Mouse (Mus musculus) adrenal gland, postnatal 14 days (tissue): Measurements from ENCODE around the gene Pkd2. TPM values are rescaled to one million over a fixed set of nuclear protein-coding genes. Genes with fewer than 3 reads are reported as not detected.
"Not testable (repeated sequence)": the region's sequence is repeated elsewhere in the genome, so short reads cannot be mapped to it uniquely, and the experiment has no call there.

Experiments used
- DNase-seq: peaks from one replicate; pipeline ENCODE4 v3.0.0; 2021; ENCODE audit warnings: mixed read lengths
- long read RNA-seq, 2 experiments: library from polyadenylated mRNA; stranded (forward); transcript quantifications; one replicate each; pipeline ENCODE4 v2.0.0; 2021
- total RNA-seq: library from RNA; stranded (reverse); gene quantifications from 2 replicates; pipeline ENCODE4 v1.2.3, GENCODE M21; 2021

The Pkd2 gene
- 35.7 and 37.6 TPM in 2 replicates for total RNA-seq
- long read RNA-seq, experiment 1, full-length matches to known transcripts = 17 of 23 reads
- long read RNA-seq, experiment 1, partial matches to known transcripts = 4 of 23 reads
- long read RNA-seq, experiment 1, other reads (novel, unspliced or antisense) = 2 of 23 reads
- long read RNA-seq, experiment 2, full-length matches to known transcripts = 14 of 23 reads
- long read RNA-seq, experiment 2, partial matches to known transcripts = 2 of 23 reads
- long read RNA-seq, experiment 2, other reads (novel, unspliced or antisense) = 7 of 23 reads

DNA sequence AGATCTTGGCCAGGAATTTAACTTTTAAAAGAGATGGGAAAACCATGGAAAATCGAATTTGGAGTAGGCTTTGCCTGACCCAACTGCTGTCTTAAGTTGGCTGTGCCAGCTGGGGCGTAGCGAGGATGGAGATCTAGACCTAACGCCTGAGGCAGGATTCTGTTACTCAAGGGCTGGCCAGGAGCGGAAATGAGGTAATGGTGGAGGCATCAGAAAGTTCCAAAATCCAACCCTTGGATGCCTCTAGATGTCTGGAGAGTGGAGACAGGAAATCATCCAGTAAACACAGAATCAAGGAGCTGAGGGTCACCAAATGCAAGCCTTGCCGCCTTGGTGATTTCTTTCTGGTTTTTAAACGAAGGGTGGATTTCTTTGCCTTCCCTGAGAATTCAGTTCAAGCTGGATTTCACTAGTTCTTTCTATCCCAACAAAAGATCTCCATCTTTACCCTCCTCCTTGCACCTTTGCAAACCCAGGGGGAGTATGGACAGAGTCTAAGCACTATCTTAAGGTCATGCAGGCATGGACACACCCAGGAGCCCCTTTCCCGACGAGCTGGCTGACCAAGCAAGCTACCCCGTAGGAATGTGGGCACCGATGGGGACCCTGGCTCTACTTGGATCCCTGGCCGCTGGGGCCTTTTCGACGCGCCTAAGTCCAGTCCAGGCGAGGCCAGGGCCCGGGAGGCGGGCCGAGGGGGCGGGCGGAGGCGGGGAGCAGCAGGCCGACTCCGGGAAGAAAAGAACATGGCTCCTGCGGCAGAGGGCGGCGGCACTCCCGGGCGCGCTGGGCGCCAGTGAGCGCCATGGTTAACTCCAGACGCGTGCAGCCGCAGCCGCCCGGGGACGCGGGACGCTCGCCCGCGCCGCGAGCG lies at the start of gene Pkd2:
TSS of gene Pkd2 (plus strand) at position 619 of the 874 bp plus-strand sequence.
- peak; percentile 92 for DNase-seq

DNA sequence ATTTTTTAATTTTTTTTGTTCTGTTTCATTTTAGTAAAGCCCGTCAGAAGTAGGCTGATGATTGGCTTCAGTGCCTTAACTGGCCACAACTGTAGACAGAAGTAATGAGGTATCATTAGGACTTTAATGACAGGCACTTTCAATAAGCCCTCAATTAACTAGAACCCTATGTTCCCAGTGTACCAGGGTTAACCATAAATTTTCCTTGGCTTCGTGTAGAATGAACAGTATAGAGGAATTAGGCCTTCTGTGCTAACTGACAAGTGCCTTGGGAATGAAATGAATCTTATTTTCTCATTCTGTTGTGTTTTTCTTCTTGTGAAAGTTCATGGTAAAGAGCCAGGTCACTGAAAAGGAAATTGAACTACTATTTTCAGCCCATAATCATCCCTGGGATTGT lies 43.3 kb upstream of the Pkd2 start:
- DNase-seq = no peak

GRCm38 (mm10) chr5:104417028-104417427 lies 42.2 kb upstream of the Pkd2 start:
- DNase-seq = no peak

DNA sequence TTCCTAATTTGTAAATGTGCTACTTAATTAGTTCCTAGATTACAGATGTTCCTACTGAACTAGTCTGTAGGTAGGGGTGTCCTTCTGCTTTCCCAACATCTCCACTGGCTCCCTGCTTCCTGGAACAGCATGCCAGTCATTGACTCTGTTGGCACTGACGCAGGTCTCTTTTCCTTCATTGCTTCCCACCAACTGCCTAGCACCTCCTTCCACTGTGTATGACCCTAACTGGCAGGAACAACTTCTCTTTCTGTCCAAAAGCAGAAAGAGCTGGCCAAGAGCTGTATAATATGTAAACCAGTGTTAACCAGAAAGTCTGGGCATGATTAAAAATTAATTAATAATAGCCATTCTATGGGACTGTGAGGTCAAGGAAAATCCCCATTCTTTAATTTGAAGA lies 41.5 kb upstream of the Pkd2 start:
- no peak for DNase-seq

- DNase-seq = no peak
These were observed 37.2 kb upstream of the Pkd2 start for GRCm38 (mm10) chr5:104422039-104422438.

DNA sequence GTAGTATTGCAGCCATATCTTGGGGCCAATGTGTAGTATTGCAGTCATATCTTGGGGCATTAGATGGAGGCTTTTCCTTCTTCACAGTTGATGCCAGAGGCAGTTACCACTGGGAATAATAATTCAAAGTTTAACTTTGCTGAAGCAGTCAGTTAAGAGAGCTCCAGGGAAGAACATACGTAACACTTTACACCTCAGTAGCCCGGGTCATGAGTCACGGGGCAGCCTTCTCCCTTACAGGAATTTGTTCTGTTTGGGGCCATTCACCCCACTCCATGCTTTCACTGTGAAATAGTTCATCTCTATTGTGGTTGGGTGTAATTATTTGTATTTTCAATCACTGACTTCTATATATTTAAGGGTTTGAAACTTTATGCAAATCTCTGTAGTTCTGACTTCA lies 35.4 kb upstream of the Pkd2 start:
- no peak for DNase-seq

DNA sequence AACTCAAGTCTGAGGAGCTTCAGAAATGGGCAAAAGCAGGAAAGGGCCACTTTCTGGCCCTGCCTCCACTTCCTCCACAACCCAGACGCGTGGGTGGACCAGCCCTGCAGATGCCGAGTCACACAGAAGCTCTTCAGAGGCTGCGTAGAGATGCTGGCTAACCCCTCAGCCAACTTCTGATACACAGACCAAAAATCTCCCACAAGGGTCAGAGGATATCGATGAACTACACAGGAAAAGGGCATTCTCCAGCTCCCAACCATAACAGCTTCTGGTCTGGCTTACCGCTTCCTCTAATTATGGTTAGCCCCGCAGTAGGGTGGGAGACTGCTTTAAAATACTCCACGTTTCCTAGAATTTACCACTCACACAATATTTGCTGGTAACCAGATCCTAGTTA lies 33.3 kb upstream of the Pkd2 start:
- no peak for DNase-seq

DNA sequence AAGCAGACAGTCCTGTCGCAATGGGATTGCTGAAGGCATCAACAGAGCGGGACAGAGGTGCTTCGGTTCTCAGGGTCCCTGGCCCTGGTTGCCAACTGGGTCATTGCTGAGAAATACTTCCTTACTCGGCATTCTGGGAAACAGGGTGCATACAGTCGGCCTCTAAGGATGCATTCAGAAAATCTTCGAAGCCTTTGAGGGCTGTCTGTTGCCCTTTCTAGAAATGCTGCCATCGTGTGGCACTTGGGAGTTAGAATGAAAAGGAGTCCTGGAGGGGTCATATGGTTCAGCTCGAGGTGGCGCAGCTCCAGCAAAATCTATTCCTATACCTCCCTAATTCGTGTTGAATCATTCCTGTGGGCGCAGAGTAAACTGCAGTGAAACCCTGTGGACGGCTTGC lies 26.4 kb upstream of the Pkd2 start:
- DNase-seq = peak; percentile 55

DNA sequence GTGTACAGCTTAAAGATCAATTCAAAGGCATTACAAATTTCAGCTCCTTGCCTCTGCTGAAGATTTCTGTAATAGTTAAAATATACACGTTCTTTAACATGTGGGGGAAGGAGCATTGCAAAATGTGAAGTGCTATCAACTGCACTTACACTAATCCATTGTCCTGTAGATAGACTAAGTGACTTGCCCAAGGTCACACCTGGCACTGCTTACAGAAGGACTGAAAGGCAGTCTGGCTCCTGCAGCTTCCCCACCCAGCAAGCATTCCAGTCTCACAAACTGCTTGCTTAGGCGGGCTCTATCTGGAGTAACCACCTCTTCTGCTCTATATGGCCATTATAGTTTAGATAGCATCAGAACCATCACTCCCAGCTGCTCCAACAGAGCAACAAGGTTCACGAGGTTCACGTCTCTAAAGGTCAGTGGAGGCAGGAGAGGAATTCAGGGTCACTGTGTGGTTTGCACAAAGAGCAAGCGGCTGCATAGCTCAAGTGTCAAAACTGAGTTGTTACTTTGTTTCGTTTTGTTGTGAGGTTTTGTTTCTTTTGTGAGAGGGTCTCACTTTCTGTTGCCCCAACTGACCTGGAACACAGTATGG lies 25.2 kb upstream of the Pkd2 start:
- peak; percentile 17 for DNase-seq

- no peak for DNase-seq
These were observed 24.4 kb upstream of the Pkd2 start, which contains the start of gene Spp1 for GRCm38 (mm10) chr5:104434835-104435301. Spp1 (plus strand) TSS chr5:104435118.

GRCm38 (mm10) chr5:104436406-104437076 lies 22.7 kb upstream of the Pkd2 start:
- peak; percentile 43 for DNase-seq

- no peak for DNase-seq
These were observed 16.9 kb upstream of the Pkd2 start for GRCm38 (mm10) chr5:104442396-104442795.

- no peak for DNase-seq
These were observed 16.4 kb upstream of the Pkd2 start for GRCm38 (mm10) chr5:104442850-104443249.

DNA sequence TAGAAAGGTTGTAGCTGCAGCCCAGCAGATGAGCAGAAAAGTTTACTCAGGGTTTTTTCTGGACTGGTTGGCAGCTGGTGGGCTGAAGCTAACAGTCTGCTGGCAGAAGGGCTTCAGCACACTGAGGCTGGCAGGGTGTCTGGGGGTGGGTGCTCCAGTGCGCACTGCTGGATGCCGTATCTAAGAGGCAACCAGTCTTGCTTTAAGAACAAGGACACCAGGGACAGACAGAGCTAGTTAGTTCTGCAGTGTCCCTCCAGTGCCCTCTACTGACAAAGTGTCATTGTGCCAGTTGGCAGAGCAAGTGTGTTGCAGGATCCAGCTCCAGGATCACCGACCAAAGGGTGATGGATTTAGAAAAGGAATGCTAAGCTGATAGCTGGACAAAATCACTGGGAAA lies 13.1 kb upstream of the Pkd2 start:
- DNase-seq = peak; percentile 82

GRCm38 (mm10) chr5:104448346-104448745 lies 10.9 kb upstream of the Pkd2 start:
- not testable (repeated sequence) for DNase-seq

DNA sequence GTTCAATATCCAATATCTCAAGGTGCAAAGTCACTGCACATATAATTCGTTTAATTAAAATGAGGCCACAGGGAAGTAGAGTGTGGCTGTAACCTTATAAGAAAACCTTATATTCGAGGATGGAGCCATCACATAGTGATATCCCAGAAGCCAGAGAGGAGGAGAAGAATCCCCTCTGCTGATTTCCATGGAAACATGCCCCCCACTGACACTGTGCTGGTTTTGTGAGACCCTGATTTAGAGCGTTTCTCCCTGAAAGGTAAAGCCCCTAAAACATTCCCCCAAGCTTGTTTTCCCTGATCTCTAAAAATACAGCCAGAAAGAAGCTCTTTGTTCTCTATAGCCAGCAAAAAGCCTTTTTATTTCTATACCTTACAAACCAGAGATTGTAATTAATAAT lies 9.8 kb upstream of the Pkd2 start:
- DNase-seq = no peak

GRCm38 (mm10) chr5:104453075-104453474 lies 6.2 kb upstream of the Pkd2 start:
- peak; percentile 48 for DNase-seq

GRCm38 (mm10) chr5:104454564-104454963 lies 4.7 kb upstream of the Pkd2 start:
- no peak for DNase-seq

DNA sequence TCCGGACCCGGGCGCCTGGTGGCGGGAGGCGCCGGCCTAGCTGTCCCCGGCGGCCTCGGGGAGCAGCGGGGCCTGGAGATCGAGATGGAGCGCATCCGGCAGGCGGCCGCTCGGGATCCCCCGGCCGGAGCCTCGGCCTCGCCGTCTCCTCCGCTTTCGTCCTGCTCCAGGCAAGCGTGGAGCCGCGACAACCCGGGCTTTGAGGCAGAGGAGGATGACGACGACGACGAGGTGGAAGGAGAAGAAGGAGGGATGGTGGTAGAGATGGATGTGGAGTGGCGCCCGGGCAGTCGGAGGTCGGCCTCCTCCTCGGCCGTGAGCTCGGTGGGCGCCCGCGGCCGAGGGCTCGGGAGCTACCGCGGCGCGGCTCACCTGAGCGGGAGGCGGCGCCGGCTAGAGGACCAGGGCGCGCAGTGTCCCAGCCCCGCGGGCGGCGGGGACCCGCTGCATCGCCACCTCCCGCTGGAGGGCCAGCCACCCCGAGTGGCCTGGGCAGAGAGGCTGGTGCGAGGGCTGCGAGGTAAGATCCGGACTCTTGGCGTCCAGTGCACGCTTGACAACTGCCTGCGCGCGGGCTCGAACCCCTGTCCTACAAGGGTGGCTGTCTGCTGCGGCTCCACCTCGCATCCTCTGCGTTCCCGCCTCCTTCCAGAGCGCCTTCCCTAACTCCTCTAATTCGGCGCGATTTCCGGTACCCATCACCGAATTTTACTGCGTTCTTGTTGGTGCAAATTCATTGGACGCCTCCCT lies 631 bp downstream of the Pkd2 start:
- DNase-seq = peak; percentile 66

- DNase-seq = peak; percentile 26
These were observed 1.2 kb downstream of the Pkd2 start for GRCm38 (mm10) chr5:104460456-104460838.

- no peak for DNase-seq
These were observed 1.6 kb downstream of the Pkd2 start for GRCm38 (mm10) chr5:104460856-104461255.

DNA sequence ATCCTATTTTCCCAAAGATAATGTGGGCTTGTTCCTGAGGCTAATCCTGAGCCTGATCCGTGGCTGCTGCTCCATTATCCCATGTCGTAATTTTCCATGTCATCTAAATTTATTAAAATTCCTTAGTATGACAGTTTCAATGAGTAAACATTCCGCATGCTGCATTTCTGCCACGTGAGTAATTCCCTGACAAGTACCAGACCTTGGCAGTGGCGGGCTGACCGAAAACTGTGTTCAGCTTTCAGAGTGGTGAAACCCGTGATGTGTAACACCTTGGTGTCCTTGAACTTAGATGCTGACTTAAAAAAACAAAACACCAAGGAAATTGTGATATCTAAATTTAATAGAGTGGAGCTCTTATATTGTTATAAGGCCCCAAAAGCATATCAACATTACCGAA lies 6.0 kb downstream of the Pkd2 start:
- peak; percentile 73 for DNase-seq
